Mouse (Mus musculus) forebrain, embryonic 14.5 days (tissue): Measurements from ENCODE around the gene Akap7. TPM values are rescaled to one million over a fixed set of nuclear protein-coding genes. Genes with fewer than 3 reads are reported as not detected.

Experiments
- ATAC-seq: fragments of 200-750 bp; cut with Nextera tagmentation; 2 replicates; pipeline ENCODE4 v1.8.0; 2017; ENCODE audit warnings: mild to moderate bottlenecking, moderate library complexity
- DNase-seq: peaks from one replicate; pipeline ENCODE4 v3.0.0-alpha.2; 2015; ENCODE audit warnings: low spot score
- H3K27ac ChIP-seq: fragments of 300-500 bp; sonication (generic); 2 replicates; pipeline ENCODE4 v1.5.1; 2014; ENCODE audit warnings: low read depth, mild to moderate bottlenecking, control low read depth, low read length, moderate library complexity
- H3K27me3 ChIP-seq: fragments of 300-500 bp; sonication (generic); replicated peaks from 2 replicates; pipeline ENCODE4 v1.6.1; 2014; ENCODE audit warnings: low read length, control low read depth, mixed read lengths; ENCODE audit not compliant: control insufficient read depth, insufficient read depth
- H3K36me3 ChIP-seq: fragments of 300-500 bp; sonication (generic); 2 replicates; pipeline ENCODE4 v1.6.1; 2014; ENCODE audit warnings: low read length, control low read depth; ENCODE audit not compliant: control insufficient read depth, insufficient read depth
- H3K4me1 ChIP-seq: fragments of 300-500 bp; sonication (generic); 2 replicates; pipeline ENCODE4 v1.6.1; 2014; ENCODE audit warnings: antibody characterized with exemption, low read length, control low read depth; ENCODE audit not compliant: control insufficient read depth, insufficient read depth
- H3K4me2 ChIP-seq: fragments of 300-500 bp; sonication (generic); 2 replicates; pipeline ENCODE4 v1.6.1; 2014; ENCODE audit warnings: mild to moderate bottlenecking, control low read depth, low read length
- H3K4me3 ChIP-seq: fragments of 300-500 bp; sonication (generic); 2 replicates; pipeline ENCODE4 v1.5.1; 2014; ENCODE audit warnings: low read depth, low read length, control low read depth
- H3K9ac ChIP-seq: fragments of 300-500 bp; sonication (generic); 2 replicates; pipeline ENCODE4 v1.6.1; 2014; ENCODE audit warnings: mild to moderate bottlenecking, low read length, control low read depth, moderate library complexity
- H3K9me3 ChIP-seq: fragments of 300-500 bp; sonication (generic); replicated peaks from 2 replicates; pipeline ENCODE4 v1.6.1; 2016; ENCODE audit warnings: low read length, control low read depth, mixed read lengths; ENCODE audit not compliant: control insufficient read depth
- WGBS: fragments of 180-500 bp; shearing (Covaris S2); extraction: QIAGEN DNeasy Blood & Tissue Kit; methylation state at CpG from one replicate; pipeline ENCODE4 v1.1.7; 2014; 5-methylcytosine and 5-hydroxymethylcytosine counted together
- polyA plus RNA-seq: library from polyadenylated mRNA; unstranded; fragments of >200 nt; fragmentation: Nextera tagmentation; extraction: Ambion mirVana; gene quantifications from 2 replicates; pipeline ENCODE4 v1.2.1, GENCODE M21; 2014

Gene Akap7
- 20.3 and 28.0 TPM in 2 replicates for polyA plus RNA-seq

DNA sequence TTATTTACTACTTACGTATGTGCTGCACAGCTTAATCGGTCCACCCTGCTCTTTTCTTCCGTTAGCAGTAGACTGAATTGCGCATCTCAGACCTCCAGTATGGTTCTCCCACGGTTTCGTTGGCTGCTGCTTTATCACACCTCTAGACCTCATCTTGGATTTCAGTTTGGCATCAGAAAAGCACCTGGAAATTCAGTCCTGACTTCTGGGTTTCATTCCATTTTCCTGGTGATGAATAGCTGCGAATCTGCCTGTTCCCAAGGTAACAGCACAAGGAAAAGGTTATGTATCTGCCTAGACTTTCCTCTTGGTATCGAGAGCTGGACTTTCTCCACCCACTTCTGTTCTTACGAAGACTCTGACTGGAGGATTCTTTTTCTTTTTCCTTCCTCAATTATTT, at the start of gene Akap7:
TSS of gene Akap7 (minus strand) at position 101 of the 400 bp plus-strand sequence.
- no peak for DNase-seq
- 94% methylated on average over 9 of the region's 9 CpGs for WGBS

DNA sequence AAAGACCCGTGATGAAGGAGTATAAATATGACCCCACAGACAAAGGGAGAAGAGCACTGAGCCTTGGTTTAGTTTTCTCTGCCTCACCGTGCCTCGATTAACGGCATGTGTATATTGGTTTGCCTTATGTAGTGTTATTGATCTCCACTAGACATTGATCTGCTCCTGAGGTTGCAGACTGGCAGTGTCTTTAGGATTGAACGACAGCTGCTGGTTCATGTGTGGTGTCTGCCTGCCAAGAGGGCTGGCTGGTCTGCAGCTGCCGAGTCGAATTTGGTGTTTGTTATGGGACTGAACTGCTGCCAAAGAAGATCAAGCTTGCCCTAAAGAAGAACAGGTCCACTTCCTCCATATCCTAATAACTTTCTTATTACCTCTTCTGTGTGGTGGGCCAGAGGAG, 46.7 kb upstream of the Akap7 start:
- Histone ChIP-seq H3K4me3 (no peak overlapping the region), H3K9ac (no peak overlapping the region), H3K4me2 (no peak overlapping the region), H3K36me3 (no peaks in the 10 kb centered on the region), H3K27me3 (no peaks in the 10 kb centered on the region), H3K9me3 (no peaks in the 10 kb centered on the region; the same call in 1 of the 2 replicates), H3K27ac (no peak overlapping the region), H3K4me1 (no peaks in the 10 kb centered on the region)
- no peak for DNase-seq
- 82% methylated on average over 7 of the region's 7 CpGs for WGBS
- ATAC-seq = no peak

More for the DNA sequence above, at the start of gene Akap7:
- H3K4me2 ChIP-seq = no peak within 1 kb of the TSS
- peaks cover 8% of the 10 kb centered on the region for H3K4me1 ChIP-seq
- no peaks in the 10 kb centered on the region for H3K9me3 ChIP-seq
- H3K4me3 ChIP-seq = no peak within 1 kb of the TSS
- H3K9ac ChIP-seq = no peak within 1 kb of the TSS
- H3K27ac ChIP-seq = no peak within 1 kb of the TSS
- no peak for ATAC-seq
- no peaks in the 10 kb centered on the region for H3K36me3 ChIP-seq
- no peaks in the 10 kb centered on the region for H3K27me3 ChIP-seq

DNA sequence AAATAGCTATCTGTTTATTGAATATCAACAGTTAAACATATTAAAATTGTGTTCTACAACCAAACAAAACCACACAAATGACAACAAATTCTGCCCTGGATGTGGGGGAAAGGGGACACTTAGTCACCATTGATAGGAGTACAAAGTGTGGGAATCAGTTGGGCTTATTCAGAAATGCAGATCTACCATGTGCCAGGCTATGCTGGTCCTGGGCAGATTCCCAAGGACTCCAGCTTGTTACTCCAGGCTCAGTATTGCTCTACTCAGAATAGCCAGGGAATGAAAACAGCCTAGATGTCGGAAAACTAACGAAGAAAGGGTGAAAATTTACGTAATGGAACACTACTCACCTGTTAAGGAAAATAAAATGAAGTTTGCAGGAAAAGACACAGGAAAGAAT, 46.3 kb upstream of the Akap7 start:
- no peaks in the 10 kb centered on the region for H3K27me3 ChIP-seq
- 91% methylated on average over 3 of the region's 3 CpGs for WGBS
- ATAC-seq = no peak

DNA sequence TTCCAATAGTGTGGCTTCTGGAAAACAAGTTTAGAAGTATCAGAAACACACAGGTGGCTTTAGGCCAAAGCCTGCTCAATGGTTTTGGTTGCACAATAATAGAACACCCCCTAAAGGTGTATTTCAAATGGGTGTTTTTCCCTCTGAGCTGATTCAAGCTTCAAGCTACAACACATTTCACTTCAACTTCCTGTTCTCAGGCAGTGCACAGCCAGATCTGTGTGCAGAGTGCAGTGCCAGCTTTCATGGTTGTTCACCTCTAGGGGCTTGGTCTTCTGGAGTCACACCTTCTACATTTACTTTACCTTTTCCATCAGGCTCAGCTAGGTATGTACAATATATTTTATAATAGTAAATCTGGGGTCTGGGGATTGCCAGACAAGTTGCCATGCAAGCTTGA, 35.1 kb upstream of the Akap7 start:
- Histone ChIP-seq H3K4me3 (no peak overlapping the region), H3K27ac (no peak overlapping the region), H3K27me3 (no peaks in the 10 kb centered on the region), H3K36me3 (no peaks in the 10 kb centered on the region), H3K9ac (no peak overlapping the region), H3K4me2 (no peak overlapping the region), H3K4me1 (no peaks in the 10 kb centered on the region), H3K9me3 (0 out of 2 replicates have a peak, but pooled peaks cover 3% of the 10 kb centered on the region)
- DNase-seq (no peak), ATAC-seq (no peak)

More for the DNA sequence above, 46.3 kb upstream of the Akap7 start:
- Histone ChIP-seq H3K36me3 (no peaks in the 10 kb centered on the region), H3K4me2 (no peak overlapping the region), H3K9ac (no peak overlapping the region), H3K4me1 (no peaks in the 10 kb centered on the region), H3K4me3 (no peak overlapping the region), H3K9me3 (no peaks in the 10 kb centered on the region; the same call in 1 of the 2 replicates), H3K27ac (no peak overlapping the region)
- no peak for DNase-seq

DNA sequence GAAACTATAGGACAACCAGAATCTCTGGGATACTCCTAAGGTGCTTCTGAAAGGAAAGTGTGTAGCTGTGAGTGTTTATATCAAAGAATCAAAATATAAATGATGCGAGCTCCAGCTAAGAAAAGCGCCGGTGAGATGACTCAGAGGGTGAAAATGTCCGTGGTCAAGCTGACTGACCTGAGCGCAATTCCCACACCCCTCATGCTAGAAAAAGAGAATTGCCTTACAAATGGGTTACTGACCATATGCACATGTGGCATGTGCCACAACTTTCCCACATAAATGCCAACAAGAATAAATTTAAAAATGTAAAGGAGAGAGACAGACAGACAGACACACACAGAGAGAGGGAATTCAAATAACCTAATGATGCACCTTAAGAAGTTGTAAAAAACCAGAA, 33.0 kb upstream of the Akap7 start:
- ATAC-seq (no peak), DNase-seq (no peak)
- Histone ChIP-seq H3K4me3 (no peak overlapping the region), H3K27me3 (no peaks in the 10 kb centered on the region), H3K36me3 (no peaks in the 10 kb centered on the region), H3K9ac (no peak overlapping the region), H3K27ac (no peak overlapping the region), H3K4me2 (no peak overlapping the region), H3K9me3 (0 out of 2 replicates have a peak, but pooled peaks cover 3% of the 10 kb centered on the region), H3K4me1 (no peaks in the 10 kb centered on the region)
- WGBS = 95% methylated on average over 5 of the region's 5 CpGs

DNA sequence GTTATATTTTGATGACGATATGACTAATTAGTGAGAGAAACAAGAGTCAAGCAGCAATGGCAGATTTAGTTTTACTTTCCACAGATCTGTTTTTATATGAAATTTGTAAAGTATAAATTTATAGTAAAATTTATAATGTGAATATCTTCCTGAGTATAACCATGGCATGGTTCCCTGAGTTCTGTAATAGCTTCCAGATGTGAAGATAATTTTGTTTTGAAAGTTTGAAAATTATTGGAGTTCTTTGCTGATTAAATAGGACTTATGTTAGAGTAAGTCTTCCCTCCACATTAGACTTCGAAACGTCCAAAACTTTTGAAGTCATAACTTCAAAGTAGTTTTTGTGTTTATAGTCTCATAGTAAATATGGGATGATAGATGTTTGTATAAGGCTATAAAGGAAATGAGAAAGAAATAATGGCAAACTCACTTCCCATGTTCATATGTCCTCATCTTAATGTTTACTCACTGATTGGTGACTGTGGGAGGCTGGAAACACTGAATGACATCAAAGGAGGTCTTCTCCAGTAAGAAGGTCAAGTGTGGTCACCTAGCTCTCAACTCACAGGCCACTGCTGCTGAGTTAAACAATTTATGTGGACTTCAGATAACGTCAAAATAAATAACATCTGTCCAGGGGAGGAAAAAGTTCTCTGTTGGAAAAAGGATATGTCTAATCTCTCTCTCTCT, 25.9 kb upstream of the Akap7 start:
- no peak overlapping the region for H3K4me3 ChIP-seq
- WGBS = 81% methylated on average over 4 of the region's 4 CpGs
- H3K9ac ChIP-seq = no peak overlapping the region
- no peaks in the 10 kb centered on the region for H3K36me3 ChIP-seq
- ATAC-seq = no peak
- no peak overlapping the region for H3K27ac ChIP-seq
- no peaks in the 10 kb centered on the region for H3K9me3 ChIP-seq
- no peak for DNase-seq
- no peaks in the 10 kb centered on the region for H3K4me1 ChIP-seq
- no peak overlapping the region for H3K4me2 ChIP-seq
- H3K27me3 ChIP-seq = no peaks in the 10 kb centered on the region

DNA sequence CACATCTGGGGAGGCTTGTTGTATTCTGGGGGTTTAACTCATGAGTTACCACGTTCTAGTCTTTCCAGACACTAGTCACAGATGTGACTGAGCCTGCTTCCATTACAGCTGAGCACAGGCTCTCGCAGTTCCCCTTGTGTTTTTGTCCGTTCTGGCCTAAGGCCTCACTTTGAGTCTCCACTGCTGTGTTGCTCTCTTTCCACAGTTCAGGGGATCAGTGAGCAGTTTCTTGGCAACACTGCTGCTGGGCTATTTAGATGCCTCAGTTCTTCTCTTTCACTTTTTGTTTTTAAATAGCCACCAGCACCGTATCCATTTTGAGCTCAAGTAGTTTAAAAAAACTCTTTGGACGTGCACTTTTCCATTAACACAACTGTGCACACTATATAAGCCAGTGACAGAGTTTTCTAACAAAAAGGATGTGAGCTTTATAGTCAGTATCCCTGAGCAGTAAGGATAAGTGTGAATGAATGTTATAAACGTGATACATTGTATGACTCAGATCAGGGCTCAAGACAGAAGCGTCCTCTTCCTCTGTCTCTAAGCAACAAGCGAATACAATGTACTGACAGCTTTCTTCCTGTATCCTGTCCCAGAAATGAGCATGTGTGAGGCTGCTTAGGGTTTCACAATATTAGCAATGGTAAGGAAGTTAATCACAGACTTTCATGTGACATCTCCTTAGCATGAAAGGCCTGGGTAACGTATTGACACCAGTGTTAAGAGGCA, 23.8 kb upstream of the Akap7 start:
- DNase-seq = no peak
- no peak overlapping the region for H3K9ac ChIP-seq
- 60% methylated on average over 9 of the region's 9 CpGs for WGBS
- H3K4me1 ChIP-seq = no peaks in the 10 kb centered on the region
- H3K9me3 ChIP-seq = no peaks in the 10 kb centered on the region
- H3K4me3 ChIP-seq = no peak overlapping the region
- no peaks in the 10 kb centered on the region for H3K27me3 ChIP-seq
- no peak for ATAC-seq
- no peak overlapping the region for H3K4me2 ChIP-seq
- no peak overlapping the region for H3K27ac ChIP-seq
- H3K36me3 ChIP-seq = no peaks in the 10 kb centered on the region

DNA sequence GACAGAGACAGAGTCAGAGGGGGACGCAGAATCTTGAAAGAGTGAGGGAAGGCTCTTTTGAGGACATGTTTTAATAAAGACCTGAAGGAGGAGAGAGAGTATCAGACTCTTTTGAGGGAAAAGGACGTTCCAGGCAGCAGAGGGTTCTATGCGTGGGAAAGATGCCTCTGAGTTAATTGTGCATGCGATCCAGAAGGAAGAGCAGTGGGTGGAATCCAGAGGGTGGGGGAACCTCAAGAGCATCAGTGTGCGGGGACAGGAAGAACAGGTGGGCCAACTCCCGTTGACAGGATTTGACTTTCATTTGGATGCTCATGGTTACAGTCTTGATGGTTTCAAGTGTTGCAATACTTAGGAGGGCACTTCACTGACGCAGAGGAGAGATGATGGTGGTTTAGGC, 22.4 kb upstream of the Akap7 start:
- Histone ChIP-seq H3K27ac (no peak overlapping the region), H3K9ac (no peak overlapping the region), H3K36me3 (no peaks in the 10 kb centered on the region), H3K4me2 (no peak overlapping the region), H3K27me3 (no peaks in the 10 kb centered on the region), H3K4me1 (no peaks in the 10 kb centered on the region), H3K4me3 (no peak overlapping the region), H3K9me3 (no peaks in the 10 kb centered on the region)
- no peak for DNase-seq
- WGBS = 91% methylated on average over 7 of the region's 7 CpGs
- ATAC-seq = no peak

DNA sequence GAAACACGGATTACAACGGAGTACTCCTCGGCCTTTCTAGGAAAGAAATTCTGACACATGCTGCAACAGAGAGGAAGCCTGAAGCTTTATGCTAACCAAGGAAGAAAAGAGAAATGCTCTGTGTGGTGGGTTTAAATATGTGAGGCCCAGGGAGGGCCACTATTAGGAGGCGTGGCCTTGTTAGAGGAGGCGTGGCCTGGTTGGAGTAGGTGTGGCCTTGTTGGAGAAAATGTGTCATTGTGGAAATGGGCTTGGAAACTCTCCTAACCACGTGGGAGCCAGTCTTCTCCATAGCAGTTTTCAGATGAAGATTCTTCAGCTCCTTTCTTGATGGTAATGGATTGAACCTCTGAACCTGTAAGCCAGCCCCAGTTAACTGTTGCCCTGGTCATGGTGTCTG, 19.8 kb upstream of the Akap7 start:
- no peak for ATAC-seq

More for the DNA sequence above, 19.8 kb upstream of the Akap7 start:
- H3K4me3 ChIP-seq = no peak overlapping the region
- no peaks in the 10 kb centered on the region for H3K4me1 ChIP-seq
- DNase-seq = no peak
- no peak overlapping the region for H3K9ac ChIP-seq
- 78% methylated on average over 6 of the region's 6 CpGs for WGBS
- H3K36me3 ChIP-seq = no peaks in the 10 kb centered on the region
- H3K4me2 ChIP-seq = no peak overlapping the region
- H3K9me3 ChIP-seq = no peaks in the 10 kb centered on the region
- H3K27me3 ChIP-seq = no peaks in the 10 kb centered on the region
- no peak overlapping the region for H3K27ac ChIP-seq
